Mouse (Mus musculus) CD4-positive, CD25-positive, alpha-beta regulatory T cell, adult 4 months (primary cell): ENCODE results near the gene Tmem17. TPM values are rescaled to one million over a fixed set of nuclear protein-coding genes. Genes with fewer than 3 reads are reported as not detected.

Experiments
- ATAC-seq: one replicate; pipeline ENCODE4 v1.8.0; 2017
- polyA plus RNA-seq, 2 experiments: library from polyadenylated mRNA; unstranded; fragments of 100-300 nt; shearing (Covaris generic); gene quantifications; one replicate each; pipeline ENCODE4 v1.2.1; 2017

Tmem17 gene
- 1 to 10 TPM; 1.8 TPM for polyA plus RNA-seq

DNA sequence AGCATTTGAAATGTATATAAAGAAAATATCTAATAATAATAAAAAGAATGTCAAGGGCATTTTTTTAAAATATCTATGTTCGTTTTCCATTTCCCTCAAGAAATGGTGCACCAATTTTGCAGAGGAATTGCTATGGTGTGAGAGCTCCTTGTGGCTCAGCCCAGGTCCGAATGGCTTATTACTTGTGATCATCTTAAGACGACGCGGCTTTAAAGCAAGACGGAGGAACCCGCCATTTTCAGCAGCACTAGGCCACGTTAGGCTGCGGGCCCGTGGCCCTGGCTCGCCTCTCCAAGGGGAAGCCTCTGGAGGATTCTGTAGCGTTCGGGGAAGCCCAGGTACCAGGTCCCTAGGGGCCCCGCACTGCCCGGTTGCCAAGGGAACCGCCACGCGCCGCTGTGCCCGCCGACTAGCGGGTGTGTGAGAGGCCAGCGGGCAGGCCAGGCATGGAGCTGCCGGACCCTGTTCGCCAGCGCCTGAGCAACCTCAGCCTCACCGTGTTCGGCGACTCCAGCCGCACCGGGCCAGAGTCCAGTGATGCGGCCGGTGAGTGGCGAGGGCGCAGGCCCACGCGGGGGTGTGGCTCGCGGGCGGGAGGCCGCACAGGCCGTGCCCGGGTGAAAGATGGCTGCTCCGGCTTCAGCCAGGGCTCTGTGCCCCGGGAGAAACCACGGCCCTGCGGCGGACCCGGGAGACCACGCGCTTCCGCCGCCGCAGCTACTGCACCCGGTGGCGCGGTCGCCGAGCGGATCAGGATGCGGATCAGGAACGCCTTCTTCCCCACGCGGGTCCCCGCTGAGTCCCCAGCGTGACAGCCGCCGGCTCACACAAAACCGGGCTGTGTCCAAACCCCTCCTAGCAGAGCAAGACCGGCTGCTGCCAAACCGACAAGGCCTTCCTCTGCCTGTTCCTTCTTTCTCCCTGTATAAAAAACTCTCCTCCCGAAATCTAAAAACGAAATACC, at the start of gene Tmem17:
TSS of gene Tmem17 (plus strand) at position 51 of the 964 bp plus-strand sequence.
- peak; percentile 89 for ATAC-seq

DNA sequence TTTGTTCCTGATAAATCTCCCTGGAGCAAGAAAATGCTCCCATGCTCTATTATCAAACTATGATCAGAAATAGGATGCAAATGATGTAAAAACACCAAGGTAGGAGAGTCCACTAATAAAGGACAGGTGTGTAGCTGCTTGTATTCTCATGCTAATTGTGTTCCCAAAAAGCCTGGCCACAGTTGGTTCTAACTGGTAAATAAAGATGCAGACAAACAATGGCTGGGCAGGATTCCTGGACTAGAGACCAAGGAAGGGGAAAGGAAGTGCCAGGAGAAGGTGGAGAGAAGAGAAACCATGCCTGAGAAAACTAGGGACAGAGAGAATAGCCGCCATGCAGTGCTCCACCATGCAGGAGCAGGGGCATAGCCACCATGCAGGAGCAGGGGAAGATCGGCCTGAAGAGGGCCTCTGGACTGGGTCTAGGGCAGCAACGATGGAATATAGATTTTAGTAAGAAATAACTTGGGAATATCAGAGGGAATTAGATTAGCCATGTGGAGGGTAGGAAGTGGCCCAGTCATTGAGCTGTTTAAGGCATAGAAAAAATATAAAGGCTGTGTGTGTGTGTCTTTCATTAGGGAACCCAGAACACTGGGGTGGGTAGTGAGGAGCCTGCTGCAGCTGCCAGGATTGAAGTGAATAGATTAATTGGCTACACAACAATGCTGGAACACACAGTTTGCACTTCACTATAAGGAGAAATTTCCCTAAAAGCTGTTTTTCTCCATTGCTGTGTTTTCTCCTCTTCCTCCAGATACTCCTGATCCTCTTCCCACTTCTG, 31.9 kb upstream of the Tmem17 start:
- ATAC-seq, result no peak

DNA sequence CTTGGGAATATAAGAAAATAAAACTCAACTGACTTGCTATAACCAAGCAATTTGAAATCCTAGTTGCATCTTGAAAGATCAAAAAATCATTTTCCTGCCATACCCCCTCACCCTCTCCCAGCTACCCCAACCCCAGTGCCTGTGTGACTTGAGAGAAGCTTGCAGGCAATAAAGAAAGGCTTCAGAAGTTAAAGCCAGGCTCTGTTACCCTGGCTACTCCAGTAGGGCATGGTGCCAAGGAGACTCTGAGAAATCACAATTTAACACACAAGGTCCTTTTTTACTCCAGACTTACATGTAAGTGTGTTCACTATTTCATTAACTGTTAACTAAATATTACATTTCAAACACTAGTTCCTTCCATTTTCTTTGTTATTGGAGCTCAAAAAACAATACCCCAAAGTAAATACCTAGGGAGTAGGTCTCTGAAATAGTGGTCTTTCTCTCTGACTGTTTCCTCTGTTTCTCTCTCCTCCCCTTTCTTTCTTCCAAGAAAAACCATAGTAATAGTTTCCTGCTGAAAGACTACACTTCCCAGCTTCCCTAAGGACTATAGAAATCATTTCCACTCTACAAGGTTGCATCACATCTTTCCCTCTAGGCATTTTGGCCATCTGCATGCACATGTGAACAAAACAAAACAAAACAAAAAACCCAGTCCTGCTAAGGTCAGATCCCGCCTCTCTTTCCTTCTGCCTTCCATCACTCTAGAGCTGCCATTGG, 30.1 kb upstream of the Tmem17 start:
- ATAC-seq, result no peak

DNA sequence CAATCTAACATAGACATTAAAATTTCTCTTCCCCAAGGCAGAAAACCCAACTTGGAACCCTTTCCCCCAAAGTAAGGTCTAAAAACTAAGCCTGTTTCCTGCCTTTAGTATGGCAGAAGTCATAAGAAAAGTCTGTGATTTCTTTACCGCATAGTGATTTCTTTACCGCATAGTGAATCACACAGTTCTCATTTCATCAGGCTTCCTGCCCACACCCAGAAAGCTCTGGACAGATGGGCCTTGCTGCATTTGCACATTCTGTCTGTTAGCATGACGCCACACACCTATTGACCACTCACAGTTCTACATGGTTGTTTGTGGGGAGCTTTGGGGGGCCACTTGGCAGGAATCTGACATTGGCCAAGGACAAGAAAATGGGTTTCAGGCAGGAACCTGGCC, 29.5 kb upstream of the Tmem17 start:
- no peak for ATAC-seq

DNA sequence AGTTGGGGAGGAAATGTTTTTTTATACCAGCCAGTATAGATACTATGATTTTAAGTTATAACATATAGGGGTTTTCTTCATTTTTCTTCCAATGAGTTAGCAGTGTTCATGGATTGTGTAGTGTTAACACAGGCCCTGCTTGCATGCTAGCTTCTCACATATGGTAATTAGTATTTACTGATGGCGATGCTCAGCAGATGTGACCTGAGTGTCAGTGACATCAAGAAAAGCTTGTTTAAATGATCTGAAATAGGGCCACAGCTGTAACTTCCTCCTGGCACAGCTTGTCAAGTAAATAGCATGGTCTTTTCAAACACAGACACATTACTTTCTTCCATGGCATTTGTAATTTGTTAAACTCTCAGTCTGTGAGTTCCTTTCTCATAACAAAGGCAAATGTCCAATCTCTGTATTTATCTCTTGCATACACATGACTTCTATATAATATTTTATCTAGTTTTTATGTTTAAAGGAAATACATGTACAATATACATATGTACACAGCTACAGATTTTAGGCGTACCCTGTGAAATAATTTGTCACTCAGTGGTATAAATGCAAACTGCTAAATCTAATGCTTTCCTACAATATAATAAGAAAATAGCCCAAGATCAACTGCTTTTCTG, 18.1 kb upstream of the Tmem17 start:
- ATAC-seq, result no peak

DNA sequence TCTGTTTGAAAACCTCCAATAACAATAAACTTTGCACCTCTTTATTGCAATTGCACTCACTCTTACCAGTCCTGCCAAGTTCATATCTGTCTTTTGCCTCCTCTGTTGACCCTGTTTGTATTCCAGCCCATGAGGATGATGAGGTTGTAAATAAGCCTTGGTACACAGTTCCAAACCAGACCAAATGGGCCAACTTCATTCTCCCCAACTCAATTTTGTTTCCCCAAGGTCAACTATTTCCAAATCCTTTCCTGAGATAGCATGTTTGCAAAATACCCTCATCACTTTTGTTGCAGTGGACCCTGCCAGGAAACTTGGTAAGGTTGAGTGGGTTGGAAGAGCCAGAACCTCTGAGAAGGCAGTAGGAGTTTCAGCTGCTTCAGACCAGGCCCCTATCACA, 16.9 kb upstream of the Tmem17 start:
- ATAC-seq, result no peak

DNA sequence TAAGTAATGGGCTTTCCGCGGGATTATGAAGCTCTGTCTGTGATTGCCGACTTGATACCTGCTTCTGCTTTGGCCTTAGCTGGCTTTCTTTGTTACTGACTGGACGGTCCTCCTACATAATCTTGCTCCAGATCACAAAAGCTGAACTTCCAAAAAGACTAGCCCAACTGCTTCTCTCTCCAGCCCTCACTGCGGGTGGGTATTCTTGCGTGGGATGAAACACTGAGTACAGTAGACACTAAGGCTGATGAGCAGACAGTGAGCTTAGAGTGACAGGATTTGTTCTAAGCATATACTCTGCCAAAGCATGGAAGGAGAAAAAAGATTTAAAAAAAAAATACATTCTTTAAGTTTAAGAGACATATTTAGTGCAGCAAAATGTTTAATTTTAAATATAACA, 12.5 kb upstream of the Tmem17 start:
- ATAC-seq, result no peak

DNA sequence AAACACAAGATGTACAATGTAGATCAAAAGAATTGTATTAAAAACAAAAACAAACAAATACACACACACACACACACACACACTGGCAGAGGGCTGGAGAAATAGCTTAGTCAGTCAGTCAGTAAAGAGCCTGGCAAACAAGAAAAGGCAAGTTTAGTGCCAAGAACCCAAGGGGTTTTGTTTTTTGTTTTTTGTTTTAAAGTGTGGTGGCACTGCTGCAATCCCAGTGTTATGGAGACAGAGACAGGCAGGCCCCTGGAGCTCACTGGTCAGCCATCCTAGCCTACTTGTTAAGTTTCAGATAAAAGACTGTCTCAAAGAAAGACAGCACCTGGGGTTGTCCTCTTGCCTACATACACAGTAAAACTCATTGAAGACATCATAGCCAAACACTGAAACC, 12.0 kb upstream of the Tmem17 start:
- ATAC-seq, result no peak

DNA sequence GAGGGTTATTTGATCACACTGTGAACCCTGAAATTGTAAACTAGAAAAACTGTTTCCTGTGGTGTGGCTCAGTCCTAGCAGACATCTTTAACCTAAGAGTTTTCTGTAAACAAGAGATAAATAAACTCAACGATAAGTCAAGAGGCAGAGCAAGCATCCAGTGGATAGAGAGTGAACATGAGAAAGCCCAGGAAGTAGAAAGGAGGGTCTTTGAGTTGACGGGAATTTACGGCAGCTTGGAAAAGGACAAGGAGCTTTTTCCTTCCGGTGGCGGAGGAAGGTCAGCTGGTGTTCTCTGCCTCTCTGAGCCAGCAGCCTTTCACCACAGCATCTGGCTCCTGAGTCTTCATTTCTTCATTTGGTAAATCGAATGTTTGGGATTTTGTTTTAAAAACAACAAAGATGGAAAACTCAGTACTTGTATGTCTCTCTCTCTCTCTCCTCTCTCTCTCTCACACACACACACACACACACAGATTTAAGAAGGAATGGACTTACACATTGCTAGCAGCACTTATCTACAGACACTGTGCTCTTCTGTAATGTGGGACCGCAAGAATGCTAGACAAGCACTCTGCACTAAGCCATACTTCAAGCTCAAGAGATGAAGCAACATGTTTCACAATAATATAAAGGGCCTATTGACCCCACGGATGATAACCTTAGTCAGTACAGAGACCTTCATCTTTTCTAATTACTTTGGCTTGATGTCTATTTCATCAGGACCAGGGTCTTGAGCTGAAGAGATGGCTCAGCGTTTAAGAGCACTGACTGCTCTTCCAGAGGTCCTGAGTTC, 10.9 kb upstream of the Tmem17 start:
- no peak for ATAC-seq

DNA sequence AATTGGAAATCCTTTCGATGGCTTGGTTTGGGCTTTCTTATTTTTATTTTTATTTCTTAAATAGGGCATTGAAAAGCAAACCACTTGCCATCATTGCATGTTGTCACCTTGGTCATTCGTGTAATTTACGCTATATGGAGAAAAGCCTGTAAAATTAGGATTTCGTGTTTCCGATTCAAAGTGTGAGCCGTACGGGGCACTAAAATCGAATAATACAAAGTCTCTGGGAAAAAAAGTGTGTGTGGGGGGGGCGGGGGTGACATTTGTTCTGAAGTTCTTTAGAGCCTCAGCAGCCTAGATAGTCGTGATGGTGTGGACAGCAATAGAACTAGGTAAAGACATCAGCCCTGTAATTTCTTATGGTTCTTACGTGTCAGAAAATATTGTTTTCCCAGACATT, 1.2 kb downstream of the Tmem17 start:
- no peak for ATAC-seq

DNA sequence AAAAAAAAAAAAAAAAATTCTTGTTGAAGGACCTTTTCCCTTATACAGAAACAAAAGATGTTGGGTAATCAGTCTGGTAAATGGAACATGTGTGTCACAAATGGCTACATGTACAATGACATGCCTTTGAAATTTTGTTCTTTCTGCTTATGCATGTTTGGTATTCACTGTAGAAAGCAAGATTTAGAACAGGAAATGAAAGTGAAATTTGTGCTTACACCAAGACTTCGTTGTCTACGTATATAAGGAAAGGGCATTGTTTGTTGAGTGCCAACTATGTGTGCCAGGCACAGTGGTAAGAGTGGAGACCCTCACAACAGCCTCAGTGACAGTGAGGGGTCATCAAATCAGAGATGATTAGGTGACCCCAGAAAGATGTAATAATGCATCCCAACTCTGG, 3.2 kb downstream of the Tmem17 start:
- ATAC-seq, result no peak

DNA sequence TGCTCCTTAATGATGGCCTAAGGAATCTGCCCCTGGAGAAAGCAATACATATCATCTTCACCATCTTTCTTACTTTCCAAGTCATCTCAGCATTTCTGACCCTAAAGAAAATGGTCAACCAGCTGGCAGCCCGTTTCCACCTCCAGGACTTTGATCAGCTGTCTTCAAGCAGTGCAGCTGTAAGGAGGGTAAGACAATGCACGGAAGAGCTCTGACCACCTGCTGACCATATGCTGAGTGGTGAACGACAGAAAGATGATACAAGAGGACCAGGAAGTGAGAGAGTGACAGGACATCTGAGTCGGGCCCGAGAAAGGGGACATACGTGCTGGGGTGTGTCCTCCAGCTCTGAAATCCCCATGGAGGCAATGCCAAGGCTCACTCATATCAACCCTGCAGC, 6.6 kb downstream of the Tmem17 start:
- ATAC-seq, result no peak

DNA sequence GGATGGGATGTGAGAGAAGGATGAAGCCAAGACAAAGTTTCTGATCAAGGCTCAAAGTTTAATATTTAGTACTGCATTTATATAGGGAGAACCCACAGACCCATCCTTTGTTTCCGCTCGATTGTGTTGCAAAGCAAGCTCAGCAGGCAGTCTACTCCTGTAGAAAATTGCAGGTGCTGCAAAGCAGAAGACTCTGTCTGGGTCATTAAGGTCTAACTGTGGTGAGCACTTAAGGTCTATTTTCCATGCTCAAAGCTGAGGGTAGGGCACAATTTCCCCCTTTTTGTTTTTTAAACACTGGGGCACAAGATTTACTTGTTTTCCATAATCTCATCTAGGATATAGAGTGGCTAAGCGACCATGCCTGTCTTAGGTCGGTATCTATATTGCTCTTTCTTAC, 8.4 kb downstream of the Tmem17 start:
- ATAC-seq, result no peak

DNA sequence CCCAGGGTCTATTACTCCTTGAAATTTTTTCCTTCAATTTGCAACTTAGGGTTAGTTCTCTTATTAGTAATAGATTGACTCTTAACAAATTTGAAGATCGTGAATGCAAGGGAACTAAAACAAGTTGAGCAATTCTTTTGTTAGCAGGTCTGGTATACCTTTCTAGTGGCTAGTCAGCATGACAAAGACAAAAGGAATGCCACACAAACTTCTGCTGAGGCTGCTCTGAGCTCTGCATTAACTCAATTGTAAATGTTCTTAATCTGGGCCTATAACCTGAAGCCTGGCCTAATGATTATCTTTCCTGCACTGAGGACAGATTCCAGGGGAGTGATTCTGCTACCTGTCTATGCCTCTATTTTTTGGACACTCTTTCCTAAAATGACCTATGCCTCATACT, 12.7 kb downstream of the Tmem17 start:
- ATAC-seq, result no peak

DNA sequence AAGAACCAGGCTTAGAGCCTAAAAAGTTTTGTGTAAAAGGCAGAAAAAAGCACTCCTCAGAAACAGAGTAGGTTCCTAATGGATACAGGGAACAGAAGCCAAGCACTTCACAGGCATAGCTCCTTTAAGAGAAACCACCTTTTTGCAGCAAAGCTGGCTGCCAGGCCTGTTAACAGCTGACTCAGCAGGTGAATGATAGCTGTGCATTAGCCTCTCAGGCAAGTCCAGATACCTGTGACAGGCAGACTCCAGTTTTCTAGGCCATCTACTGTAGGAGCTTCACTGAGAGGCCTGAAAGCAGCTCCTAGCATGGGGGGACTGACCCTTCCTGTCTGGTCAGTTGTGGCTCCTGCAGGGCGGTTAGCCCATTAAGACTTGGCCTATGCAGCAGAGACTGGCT, 28.7 kb downstream of the Tmem17 start:
- no peak for ATAC-seq

DNA sequence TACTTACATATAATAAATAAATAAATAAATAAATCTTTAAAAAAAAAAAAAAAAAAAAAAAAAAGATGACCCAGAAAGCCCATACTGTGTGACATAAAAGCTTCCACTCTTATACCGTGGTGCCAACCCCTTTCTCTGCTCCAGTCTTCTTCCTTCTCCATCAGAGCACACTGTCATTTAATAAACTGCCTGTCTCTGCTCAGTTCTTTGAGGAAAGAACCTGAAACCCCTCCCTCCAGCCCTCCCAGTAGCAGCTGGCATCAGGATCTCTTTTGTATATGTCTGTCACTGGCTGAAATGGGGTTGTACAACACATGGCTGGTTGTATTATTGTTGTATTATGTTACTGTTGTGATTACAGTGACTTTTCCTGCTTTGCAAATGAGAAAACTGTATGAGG, 48.2 kb downstream of the Tmem17 start:
- ATAC-seq, result no peak

DNA sequence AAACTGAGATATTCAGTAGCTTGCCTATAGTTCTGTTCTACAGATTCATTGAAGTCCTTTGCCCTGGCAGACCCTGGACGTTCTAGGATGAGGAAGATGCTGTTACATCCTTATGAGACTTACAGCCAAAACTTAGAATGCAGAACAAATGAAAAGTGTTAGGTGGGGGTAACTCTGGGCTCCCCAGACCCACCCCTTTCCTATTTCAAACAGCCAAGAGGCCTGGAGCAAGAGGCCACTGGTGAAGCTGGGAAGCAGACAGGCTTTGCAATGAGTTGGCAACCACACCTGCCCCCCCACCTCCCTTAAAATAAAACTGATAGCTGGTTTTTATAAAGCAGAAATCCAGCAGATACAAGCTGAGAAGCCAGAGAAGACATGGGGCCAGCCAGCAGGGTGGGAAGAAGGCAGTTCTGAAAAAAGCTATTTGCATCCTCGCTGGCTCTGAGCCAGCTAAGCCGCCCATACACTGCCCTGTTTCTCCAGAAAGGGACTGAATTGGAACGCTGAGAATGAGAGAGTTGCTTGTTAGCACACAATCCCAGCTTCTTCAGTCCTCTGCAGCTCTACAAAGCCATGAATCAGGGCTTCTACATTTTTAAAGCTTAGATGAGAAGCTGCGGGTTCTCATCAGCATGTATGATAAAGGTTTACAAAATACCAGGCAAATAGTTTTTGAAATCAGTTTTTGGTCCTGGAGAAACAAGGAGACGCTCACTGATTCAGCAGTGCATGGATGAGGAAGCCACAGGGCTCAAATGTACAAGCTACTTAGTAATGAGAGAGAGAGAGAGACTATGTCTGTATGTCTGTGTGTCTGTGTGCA, 48.8 kb downstream of the Tmem17 start:
- ATAC-seq, result no peak

DNA sequence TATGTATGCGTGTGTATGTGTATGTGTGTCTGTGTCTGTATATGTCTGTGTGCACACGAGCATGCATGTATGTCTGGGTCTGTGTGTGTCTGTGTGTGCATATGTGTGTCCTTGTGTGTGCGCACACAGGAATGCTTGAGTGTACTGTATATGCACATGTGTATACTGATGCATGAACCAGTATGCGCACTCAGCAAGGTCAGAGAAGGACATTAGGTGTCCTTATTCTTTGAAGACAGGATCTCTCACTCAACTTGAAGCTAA, 49.4 kb downstream of the Tmem17 start:
- no peak for ATAC-seq

DNA sequence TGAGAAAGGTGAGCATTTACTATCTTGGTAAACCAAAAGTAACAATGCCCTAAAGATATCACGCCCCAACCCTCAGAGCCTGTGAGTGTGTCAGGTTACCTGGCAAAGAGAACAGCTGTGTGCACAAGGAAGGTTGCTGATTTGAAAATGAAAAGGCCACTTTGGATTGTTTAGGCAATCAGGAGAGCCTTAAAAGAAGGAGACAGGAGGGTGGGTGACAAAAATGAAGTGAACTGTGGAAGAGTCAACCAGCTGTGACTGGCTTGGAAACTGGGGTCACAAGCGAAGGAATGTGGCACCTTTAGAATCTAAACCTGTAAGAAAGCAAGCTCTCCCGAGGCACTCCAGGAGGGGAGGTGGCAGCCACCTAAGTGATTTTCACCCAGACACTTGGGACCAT, 51.8 kb downstream of the Tmem17 start:
- no peak for ATAC-seq

DNA sequence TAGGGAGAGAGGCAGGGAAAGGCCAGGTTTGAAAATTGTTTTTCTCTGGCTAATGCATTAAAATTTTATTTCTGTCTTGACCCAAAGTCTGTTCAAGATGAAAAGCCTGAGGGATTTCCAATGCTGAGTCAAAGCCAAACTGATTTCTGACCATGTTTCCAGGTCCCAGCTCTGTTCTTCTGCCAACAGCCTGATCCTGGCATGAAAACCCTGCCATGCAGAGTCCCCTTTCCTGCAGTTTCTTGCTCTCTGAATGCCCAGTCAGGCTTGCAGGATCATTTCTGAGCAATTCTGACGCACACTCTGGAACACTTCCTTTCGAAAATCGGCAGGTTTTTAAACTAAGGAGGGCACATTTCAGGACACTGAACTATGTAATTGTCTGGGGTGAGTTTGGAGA, 52.8 kb downstream of the Tmem17 start:
- no peak for ATAC-seq
